Mouse (Mus musculus) splenic B cell, adult 2 months (primary cell): ENCODE measurements around the gene Tnfsf12.
"Not testable (repeated sequence)": the region's sequence is repeated elsewhere in the genome, so short reads cannot be mapped to it uniquely, and the experiment has no call there.

Source experiments
- DNase-seq: peaks from one replicate; pipeline ENCODE4 v3.0.0-alpha.2; 2011; ENCODE audit warnings: low read depth, low spot score
- H3K27me3 ChIP-seq: 2 replicates; pipeline ENCODE4 v1.6.1; 2012; ENCODE audit warnings: mild to moderate bottlenecking, low read length, moderate library complexity, mixed read lengths; ENCODE audit not compliant: control insufficient read depth, poor library complexity, insufficient read depth, severe bottlenecking
- H3K36me3 ChIP-seq: 2 replicates; pipeline ENCODE4 v1.6.1; 2012; ENCODE audit warnings: mild to moderate bottlenecking, low read length, moderate library complexity, mixed read lengths; ENCODE audit not compliant: control insufficient read depth, poor library complexity, insufficient read depth, severe bottlenecking

The Tnfsf12 gene

DNA sequence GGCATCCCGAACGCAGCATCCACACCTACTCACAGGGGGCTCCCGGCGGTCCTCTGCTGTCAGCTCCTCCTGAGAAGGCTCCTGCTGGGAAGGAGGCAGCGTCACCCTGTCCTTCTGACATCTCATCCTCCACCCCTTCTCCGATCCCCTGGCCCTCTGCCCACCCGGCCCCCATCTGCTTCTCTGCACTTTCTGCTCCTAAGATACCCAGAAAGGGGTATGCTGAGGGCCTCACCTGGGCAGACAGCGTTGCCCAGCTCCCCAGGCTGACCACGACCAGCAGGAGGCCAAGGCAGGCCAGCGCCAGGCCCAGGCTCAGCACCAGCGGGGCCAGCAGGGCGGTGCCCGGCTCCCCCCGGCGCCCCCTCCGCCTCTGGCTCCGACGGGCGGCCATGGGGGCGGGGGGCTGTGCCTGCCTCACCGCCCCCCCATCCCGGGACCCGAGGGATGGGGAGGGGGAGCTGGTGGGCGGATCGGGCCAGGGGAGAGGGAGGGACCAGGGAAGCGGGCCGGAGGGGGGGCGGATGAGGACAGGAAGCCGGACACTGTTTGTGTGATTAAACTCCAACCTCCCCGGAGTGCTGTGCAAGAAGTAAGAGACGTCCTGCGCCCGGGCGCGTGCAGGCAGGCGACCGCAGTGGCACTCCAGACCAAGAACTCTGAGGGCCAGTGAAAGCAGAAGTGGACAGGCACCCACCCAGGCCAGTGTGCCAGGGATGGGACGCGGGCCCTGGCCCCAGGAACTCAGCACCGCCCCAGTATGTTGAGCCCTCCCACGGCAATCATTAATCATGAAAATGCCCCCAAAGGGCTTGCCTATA is at the start of gene Tnfsf12, which contains the start of gene Tnfsfm13:
Gene Tnfsf12, minus strand, starts transcription at position 489 of the 821 bp plus-strand sequence.
Gene Tnfsfm13, minus strand, starts transcription at position 738 of the 821 bp plus-strand sequence.
- no peak for DNase-seq

DNA sequence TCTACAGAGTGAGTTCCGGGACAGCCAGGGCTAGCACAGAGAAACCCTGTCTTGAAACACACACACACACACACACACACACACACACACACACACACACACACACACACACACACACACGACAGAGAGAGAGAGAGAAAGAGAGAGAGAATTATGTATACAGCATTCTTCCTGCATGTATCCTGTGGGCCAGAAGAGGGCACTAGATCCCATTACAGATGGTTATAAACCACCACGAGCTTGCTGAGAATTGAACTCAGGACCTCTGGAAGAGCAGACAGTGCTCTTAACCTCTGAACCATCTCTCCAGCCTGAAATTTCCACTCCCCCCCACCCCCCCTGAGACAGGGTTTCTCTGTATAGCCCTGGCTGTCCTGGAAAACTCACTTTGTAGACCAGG is 35.8 kb upstream of the Tnfsf12 start:
- DNase-seq = peak; percentile 44
- peaks cover 13% of the 10 kb centered on the region for H3K36me3 ChIP-seq
- H3K27me3 ChIP-seq = not testable (repeated sequence)

More for the DNA sequence above, at the start of gene Tnfsf12, which contains the start of gene Tnfsfm13:
- Histone ChIP-seq H3K36me3 (no peaks in the 10 kb centered on the region), H3K27me3 (no peaks in the 10 kb centered on the region)

DNA sequence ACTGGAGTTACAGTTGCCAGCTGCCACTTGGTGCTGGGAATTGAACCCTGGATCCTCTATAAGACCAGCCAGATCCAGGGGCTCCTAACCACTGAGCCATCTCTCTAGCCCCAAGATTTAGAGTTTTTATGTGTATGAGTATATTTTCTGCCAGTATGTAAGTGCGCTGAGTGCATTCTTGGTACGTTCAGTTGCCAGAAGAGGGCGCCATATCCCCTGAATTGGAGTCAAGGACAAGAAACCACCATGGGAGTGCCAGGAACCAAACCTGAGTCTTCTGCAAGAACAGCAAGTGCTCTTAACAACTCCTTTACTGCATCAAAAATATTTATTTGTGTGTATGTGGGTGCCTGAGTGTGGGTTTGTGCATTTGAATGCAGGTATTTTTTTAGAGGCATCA is 33.4 kb upstream of the Tnfsf12 start:
- DNase-seq = peak; percentile 86
- H3K36me3 ChIP-seq = no peaks in the 10 kb centered on the region
- H3K27me3 ChIP-seq = no peaks in the 10 kb centered on the region

DNA sequence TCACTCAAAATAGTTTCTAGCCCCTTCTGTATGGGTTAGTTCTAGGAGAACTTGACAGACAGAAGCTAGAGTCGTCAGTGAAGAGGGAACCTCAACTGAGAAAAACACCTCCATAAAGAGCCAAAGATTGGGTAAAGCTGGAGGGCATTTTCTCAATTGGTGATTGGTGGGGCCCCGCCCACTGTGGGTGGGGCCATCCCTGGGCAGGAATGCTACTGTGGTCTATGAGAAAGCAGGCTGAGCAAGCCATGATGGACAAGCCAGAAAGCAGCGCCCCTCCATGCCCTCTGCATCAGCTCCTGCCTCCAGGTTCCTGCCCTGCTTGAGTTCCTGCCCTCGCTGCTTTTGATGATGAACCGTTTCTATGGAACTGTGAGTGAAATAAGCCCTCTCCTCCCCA is 30.3 kb upstream of the Tnfsf12 start:
- DNase-seq = no peak
- Histone ChIP-seq H3K36me3 (no peaks in the 10 kb centered on the region), H3K27me3 (no peaks in the 10 kb centered on the region)

DNA sequence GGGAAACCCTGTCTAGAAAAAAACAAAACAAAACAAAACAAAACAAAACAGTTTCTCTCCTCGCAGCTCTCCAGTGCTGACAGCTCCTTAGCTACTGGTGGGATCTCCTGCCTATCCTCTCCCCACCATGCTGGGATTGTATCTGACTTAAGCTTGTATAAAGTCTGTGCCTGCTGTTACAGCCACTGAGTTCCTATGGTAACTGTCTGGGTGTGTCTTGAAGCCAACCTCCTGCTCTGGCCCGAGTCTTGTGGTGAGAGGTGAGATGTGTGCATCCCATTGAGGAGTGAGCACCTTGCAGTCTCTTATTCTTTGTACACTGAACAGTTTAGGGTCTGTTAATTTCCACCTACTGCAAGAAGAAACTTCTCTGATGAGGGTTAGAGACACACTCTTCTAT is 27.4 kb upstream of the Tnfsf12 start:
- H3K36me3 ChIP-seq = no peaks in the 10 kb centered on the region
- H3K27me3 ChIP-seq = no peaks in the 10 kb centered on the region
- no peak for DNase-seq

DNA sequence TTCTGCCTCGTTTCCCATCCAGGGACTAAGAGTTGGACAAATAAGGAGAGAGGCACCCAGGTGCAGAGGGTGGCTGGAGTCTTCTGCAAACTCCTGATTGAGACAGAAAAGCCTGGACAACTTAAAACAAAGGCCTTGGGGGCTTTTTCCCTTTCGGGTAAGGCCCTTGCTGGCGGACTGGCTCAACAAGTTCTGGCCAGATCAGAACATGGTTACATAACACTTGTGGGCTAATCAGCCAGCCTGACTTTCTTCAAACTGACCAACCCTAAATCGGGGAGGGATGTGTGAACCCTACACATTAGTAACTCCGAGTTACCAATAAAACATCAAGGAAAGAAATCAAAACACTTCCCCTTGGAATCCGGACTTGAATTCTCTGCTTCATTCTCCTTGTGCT is 25.2 kb upstream of the Tnfsf12 start:
- Histone ChIP-seq H3K36me3 (no peaks in the 10 kb centered on the region), H3K27me3 (no peaks in the 10 kb centered on the region)
- no peak for DNase-seq

DNA sequence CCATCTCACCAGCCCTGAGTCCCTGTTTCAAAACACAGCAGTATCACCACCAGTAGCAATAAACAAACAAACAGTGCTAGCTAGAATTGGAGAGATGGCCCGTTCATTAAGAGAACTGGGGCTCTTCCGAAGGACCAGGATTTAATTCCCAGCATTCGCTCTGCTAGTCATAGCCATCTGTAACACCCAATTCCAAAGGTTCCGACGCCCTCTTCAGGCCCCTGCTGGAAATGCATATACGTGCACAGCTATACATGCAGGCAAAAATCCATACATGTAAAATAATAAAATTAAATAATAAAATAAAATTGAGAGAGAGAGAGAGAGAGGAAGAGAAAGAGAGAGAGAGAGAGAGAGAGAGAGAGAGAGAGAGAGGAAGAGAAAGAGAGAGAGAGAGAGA is 23.8 kb upstream of the Tnfsf12 start:
- no peak for DNase-seq
- Histone ChIP-seq H3K27me3 (no peaks in the 10 kb centered on the region), H3K36me3 (no peaks in the 10 kb centered on the region)

- DNase-seq = no peak
- H3K27me3 ChIP-seq = no peaks in the 10 kb centered on the region
- H3K36me3 ChIP-seq = no peaks in the 10 kb centered on the region
Measured at GRCm38 (mm10) chr11:69718661-69719060, 23.0 kb upstream of the Tnfsf12 start.

GRCm38 (mm10) chr11:69716953-69717352 is 21.3 kb upstream of the Tnfsf12 start:
- Histone ChIP-seq H3K27me3 (no peaks in the 10 kb centered on the region), H3K36me3 (no peaks in the 10 kb centered on the region)
- no peak for DNase-seq

- Histone ChIP-seq H3K36me3 (no peaks in the 10 kb centered on the region), H3K27me3 (no peaks in the 10 kb centered on the region)
- DNase-seq = no peak
Measured at GRCm38 (mm10) chr11:69715929-69716328, 20.3 kb upstream of the Tnfsf12 start.

DNA sequence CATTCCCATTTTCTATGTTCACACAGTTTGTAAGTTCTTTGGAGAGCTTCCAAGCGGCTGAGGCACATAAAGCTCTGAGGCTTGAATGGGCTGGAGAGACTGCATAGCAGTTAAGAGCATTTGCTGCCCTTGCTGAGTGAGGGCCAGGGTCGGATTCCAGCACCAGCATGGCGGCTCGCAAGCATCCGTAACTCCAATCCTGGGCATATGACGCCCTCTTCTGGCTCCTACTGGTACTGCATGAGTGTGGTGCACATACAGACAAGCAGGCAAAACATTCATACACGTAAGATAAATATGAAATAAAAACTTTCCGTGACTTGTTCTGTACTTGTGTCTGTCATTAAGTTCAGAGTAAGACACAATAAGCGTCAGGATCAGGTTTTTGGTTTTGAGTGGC is 19.8 kb upstream of the Tnfsf12 start:
- Histone ChIP-seq H3K36me3 (no peaks in the 10 kb centered on the region), H3K27me3 (no peaks in the 10 kb centered on the region)
- DNase-seq = peak; percentile 39

- no peaks in the 10 kb centered on the region for H3K36me3 ChIP-seq
- DNase-seq = no peak
- no peaks in the 10 kb centered on the region for H3K27me3 ChIP-seq
Measured at GRCm38 (mm10) chr11:69714636-69715329, 19.1 kb upstream of the Tnfsf12 start.

DNA sequence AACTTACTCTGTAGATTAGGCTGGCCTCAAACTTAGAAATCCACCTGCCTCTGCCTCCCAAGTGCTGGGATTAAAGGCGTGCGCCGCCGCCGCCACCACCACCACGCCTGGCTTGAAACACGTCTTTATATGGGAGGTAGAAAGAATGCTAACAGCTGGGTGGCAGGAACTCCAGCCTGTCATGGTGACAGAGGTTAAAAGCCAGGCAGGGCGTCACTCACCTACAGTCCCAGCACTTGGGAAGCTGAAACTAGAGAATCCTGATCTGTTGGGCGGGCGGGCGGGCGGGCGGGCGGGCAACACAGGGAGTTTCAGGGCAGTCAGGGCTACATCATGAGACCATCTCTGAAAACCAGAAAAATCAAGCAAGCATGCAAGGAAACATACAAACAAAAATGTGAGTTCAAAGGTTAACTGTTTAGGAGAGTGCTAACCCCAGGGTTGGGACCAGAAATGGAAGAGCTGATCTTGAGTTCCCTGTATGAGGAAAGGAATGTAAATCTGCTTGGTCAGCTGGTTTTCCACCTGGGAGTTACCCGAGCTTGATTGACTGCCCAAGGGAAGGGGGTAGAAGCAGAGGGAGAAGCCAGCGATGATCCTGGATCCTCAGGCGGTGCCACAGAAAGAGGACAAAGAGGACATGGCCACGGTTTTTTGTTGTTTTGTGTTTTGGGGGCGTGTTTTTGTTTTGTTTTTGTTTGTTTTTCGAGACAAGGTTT is 17.5 kb upstream of the Tnfsf12 start:
- DNase-seq = no peak
- H3K27me3 ChIP-seq = no peaks in the 10 kb centered on the region
- H3K36me3 ChIP-seq = no peaks in the 10 kb centered on the region

DNA sequence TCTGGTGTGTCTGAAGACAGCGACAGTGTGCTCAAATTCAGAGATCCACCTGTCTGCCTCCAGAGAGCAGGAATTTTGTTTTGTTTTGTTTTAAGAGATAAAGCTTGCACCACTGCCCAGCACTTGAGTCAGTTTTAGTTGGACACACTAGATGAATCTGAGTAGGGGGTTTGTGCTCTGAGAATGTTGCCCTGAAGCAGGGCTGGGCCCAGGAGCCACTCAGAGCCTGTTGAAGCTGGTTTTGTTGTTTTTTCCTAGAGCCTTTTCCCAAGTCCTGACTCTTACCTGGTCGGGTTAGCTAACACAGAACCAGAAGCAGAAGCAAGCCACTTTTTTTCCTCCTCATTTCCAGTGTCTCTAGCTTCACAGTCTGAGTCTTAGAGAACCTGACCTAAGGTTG is 15.4 kb upstream of the Tnfsf12 start:
- H3K36me3 ChIP-seq = no peaks in the 10 kb centered on the region
- DNase-seq = no peak
- H3K27me3 ChIP-seq = no peaks in the 10 kb centered on the region

DNA sequence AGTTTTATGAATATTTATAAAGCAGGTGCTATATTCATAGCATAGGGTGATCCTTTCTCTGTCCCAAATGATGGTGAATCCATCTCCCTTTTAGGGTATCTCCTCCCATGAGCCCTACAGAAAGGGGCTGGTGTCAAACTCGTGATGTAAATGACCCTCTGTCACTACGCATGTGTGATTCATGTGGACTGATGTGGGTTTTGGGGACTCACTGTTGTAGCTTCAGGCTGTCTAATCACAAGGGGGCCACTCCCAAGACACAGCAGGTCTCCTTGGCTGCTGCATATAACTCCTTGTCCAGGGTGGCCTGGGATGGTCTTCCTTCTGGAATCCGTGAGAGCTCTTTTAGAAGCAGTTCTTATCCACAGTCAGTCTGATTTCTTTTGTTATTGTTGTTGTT is 14.8 kb upstream of the Tnfsf12 start:
- no peak for DNase-seq
- Histone ChIP-seq H3K27me3 (no peaks in the 10 kb centered on the region), H3K36me3 (no peaks in the 10 kb centered on the region)
